Mouse (Mus musculus): ENCODE measurements around the gene Gm20741.

Gm20741 gene

GRCm38 (mm10) chr16:88811827-88812226 is at the start of gene Gm20741:
Gene Gm20741 (minus strand): TSS chr16:88812220.
- DNase-seq: no peak

GRCm38 (mm10) chr16:88851450-88851849 is 39.4 kb upstream of the Gm20741 start:
- DNase-seq: no peak

- DNase-seq: no peak
Measured at GRCm38 (mm10) chr16:88848558-88848957, 36.5 kb upstream of the Gm20741 start.

- DNase-seq: no peak
Measured at GRCm38 (mm10) chr16:88847363-88847762, 35.3 kb upstream of the Gm20741 start.

- no peak for DNase-seq
Measured at GRCm38 (mm10) chr16:88826978-88827377, 15.0 kb upstream of the Gm20741 start.

GRCm38 (mm10) chr16:88826095-88826652 is 14.2 kb upstream of the Gm20741 start, which contains the start of gene Krtap14:
Gene Krtap14 (minus strand): TSS chr16:88826145.
- no peak for DNase-seq

GRCm38 (mm10) chr16:88823736-88824135 is 11.7 kb upstream of the Gm20741 start:
- DNase-seq: no peak

GRCm38 (mm10) chr16:88820066-88820465 is 8.0 kb upstream of the Gm20741 start, which contains the start of gene Krtap15:
Gene Krtap15 (plus strand): TSS chr16:88820215.
- DNase-seq: no peak

- no peak for DNase-seq
Measured at GRCm38 (mm10) chr16:88786786-88787185, 25.2 kb downstream of the Gm20741 start.

- no peak for DNase-seq
Measured at GRCm38 (mm10) chr16:88777596-88777995, 34.4 kb downstream of the Gm20741 start, which contains the start of gene Gm5965. Gene Gm5965 (plus strand): TSS chr16:88777896.

- no peak for DNase-seq
Measured at GRCm38 (mm10) chr16:88774106-88774505, 37.9 kb downstream of the Gm20741 start, which contains the start of gene 2310057N15Rik. Gene 2310057N15Rik (minus strand): TSS chr16:88774206.
